Mouse (Mus musculus) lung, postnatal 14 days (tissue): Measurements from ENCODE around the gene Ttc6.

Source experiments
- DNase-seq: peaks from one replicate; pipeline ENCODE4 v3.0.0; 2021

Ttc6 gene

DNA sequence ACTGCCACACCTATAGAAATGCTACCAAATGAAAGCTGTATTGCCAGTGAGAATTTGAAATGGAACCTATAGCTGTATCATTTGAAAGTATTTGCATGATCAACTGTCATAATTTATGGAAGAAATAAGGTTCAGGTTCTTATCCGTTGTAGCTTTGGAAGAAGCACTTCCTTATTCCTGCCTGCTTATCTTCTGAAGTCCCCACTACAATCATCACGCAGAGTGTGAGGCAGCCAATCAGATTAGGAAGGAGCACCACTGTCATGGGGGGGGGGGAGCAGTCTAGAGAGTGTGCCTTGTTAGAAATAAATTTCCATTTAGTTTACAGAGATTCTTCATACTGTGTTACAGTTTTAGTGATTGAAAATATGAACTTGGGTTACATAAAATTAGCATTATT, 108.5 kb downstream of the Ttc6 start:
- no peak for DNase-seq

DNA sequence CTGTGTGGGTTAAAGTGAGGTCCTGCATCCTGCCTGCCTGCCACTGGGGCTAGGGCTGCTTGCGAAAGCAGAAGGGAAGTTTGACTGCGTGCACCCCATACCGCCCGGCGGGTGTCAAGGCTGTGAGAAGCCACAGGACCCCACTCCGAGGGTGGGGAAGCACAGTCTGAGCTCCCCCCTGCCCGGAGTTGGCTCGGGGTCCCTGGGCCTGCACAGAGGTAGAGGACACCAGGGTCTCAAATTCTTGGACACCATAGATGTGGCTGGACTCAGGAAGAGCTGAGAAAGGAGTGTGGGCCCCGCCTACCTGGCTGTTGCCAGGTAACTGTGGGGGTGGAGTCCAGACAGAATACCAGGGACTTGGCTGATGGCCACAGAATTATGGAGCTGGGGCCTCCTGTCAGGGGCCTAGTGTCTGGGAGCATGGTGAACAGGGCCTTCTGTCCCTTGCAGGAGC, 121.1 kb downstream of the Ttc6 start:
- DNase-seq, result no peak

DNA sequence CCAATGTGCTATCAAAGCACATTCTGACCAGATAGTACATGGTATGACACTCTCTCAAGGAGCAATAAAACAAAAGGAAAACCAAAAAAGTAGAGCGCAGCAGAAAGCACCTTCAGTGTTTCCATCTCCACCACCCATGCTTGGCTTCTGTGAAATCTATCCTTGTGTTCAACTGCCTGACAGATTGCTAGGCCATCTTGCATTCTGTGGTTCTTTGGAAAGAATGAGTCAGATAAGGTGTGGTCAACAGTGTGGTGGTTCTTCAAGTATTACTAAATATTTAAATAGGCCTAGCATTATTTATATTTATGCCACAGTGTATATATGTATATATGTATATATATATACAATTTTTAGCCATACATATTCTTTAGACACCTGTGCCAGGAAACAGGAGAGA, 146.1 kb downstream of the Ttc6 start:
- no peak for DNase-seq

DNA sequence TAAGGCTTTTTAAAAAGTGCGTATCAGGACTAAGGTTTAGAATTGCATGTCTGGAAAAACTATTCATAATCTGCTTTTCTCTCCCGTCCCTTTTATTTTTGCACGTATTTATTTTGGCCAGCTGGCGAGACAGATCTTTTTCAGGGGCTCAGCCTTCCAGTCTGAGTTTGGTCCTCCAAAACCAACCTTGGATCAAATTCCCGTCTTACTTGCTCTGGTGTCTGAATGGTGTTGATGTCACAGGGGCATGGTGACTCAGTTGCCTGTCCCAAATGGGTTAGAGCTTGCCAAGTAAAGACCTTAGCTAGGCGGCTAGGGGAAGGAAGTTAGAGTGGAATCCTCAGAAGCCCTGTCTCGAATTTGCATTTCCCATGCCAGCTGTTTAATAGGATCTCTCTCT, 200.8 kb downstream of the Ttc6 start:
- DNase-seq, result no peak

DNA sequence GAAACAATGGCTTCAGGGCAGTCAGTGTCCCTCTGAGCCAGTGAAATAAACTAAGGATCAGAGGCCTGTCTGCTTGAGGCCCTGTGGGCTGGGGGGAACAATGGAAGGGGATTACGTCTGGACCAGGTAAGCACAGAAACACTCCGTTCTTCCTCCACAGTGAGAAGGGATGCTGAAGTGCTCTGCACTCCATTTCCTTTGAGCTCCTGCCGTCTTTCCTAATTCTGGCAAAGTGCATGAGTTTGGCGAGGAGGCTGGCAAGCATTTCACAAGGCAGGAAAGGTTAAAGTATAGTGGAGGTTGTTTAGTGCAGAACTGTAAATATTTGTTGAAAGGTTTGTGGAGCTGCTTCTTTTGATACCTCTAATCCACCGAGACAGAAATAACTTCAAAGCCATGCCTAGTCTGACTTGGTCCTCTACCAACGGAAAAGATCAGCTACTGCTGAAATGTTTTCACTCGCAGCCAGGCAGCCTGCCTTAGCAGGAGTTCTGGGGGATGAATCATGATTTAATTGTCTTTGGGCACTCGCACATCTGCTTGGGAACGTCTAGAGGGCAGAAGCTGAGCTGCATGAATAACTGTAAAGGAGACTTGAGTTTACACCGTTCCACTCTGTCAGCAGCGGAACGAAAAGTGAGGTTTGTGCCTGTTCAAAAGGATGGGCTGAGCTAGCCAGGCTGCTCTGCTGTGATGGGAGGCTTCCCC, 212.5 kb downstream of the Ttc6 start:
- no peak for DNase-seq

DNA sequence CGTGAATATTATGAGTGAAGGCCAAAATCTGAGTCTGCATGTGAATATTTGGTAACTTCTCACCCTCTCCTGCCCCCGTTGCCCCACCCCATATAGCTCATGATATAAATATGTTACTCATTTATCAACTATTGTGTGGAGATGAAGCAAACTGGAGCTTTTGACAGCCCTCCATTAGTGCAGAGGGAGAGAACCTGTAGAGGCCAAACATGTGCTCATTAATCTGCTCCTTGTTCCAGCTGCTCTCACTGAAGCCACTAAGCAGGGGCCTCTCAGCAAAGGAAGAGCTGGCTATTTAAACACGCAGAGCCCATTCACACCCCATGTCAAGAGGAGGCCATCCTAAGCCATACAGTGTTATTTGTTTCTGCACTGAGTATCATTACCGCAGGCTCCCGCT, 218.0 kb downstream of the Ttc6 start:
- DNase-seq, result no peak

DNA sequence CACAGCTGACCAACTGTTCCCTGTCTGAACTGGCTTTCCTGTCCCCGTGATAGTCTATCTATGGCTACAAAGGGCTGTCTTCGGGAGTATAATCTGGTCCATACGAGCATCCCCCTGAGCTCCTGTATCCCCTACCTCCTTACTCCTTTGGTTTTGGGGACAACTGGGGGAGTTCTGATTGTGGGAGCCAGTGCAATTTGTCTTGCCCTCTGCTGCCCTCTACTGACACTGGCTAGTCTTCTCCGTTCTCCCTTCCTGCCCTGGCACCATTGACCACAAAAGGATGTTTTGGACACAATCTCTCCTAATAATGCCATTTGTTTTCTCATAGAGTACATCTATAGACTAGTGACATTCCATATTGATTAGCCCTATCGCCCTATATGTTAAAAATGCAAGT, 223.6 kb downstream of the Ttc6 start:
- DNase-seq, result peak; percentile 40
